Mouse (Mus musculus) limb, embryonic 10.5 days (tissue): ENCODE results near the gene Olfr522. TPM values are rescaled to one million over a fixed set of nuclear protein-coding genes. Genes with fewer than 3 reads are reported as not detected.
"Not testable (repeated sequence)": the region's sequence is repeated elsewhere in the genome, so short reads cannot be mapped to it uniquely, and the experiment has no call there.

Experiments used
- DNase-seq: peaks from one replicate; pipeline ENCODE4 v3.0.0-alpha.2; 2017; ENCODE audit warnings: low spot score
- H3K27ac ChIP-seq: fragments of 300-500 bp; sonication (generic); 2 replicates; pipeline ENCODE4 v1.5.1; 2016; ENCODE audit warnings: mild to moderate bottlenecking
- H3K27me3 ChIP-seq: fragments of 300-500 bp; sonication (generic); 2 replicates; pipeline ENCODE4 v1.6.1; 2016; ENCODE audit warnings: low read depth, mild to moderate bottlenecking; ENCODE audit not compliant: poor library complexity, severe bottlenecking
- H3K36me3 ChIP-seq: fragments of 300-500 bp; sonication (generic); 2 replicates; pipeline ENCODE4 v1.6.1; 2016; ENCODE audit warnings: mild to moderate bottlenecking, moderate library complexity
- H3K4me1 ChIP-seq: fragments of 300-500 bp; sonication (generic); 2 replicates; pipeline ENCODE4 v1.6.1; 2016
- H3K4me3 ChIP-seq: fragments of 300-500 bp; sonication (generic); 2 replicates; pipeline ENCODE4 v1.5.1; 2016; ENCODE audit warnings: mild to moderate bottlenecking, moderate library complexity
- H3K9me3 ChIP-seq: fragments of 300-500 bp; sonication (generic); replicated peaks from 2 replicates; pipeline ENCODE4 v1.6.1; 2016; ENCODE audit warnings: mild to moderate bottlenecking
- WGBS: fragments of 180-500 bp; shearing (Covaris S2); methylation state at CpG from one replicate; pipeline ENCODE4 v1.1.7; 2016; 5-methylcytosine and 5-hydroxymethylcytosine counted together
- polyA plus RNA-seq: library from polyadenylated mRNA; unstranded; fragments of >200 nt; fragmentation: Nextera tagmentation; extraction: Ambion mirVana; gene quantifications from 2 replicates; pipeline ENCODE4 v1.2.1, GENCODE M21; 2016

Olfr522 gene
- polyA plus RNA-seq, 1 experiment from 2014 or later: not detected

DNA sequence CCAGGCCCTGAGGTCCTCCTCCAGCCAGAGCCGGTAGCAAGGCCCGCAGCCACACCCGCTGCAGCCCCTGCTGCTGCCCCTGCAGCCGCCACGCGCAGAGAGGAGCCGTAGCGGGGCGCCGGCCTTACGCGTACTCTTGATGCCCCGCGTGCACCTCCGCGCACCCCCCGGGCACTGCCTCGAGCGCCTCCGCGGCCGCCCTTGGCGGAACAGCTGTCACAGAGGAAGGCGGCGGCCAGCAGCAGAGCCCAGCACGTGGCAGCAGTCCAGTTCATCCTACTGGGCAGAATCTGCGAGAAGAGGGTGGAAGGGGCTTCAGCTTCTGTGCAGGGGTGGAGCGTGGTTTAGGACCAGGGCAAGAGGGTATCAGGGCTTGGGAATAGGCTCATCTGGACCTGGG is 11.2 kb downstream of the Olfr522 start:
- peak; percentile 49 for DNase-seq
- H3K36me3 ChIP-seq: no peaks in the 10 kb centered on the region; the same call in 1 of the 2 replicates
- H3K27ac ChIP-seq: 0 out of 2 replicates have a peak overlapping the region, but pooled peaks have one; percentile 21
- no peaks in the 10 kb centered on the region for H3K9me3 ChIP-seq
- H3K4me1 ChIP-seq: peaks cover 14% of the 10 kb centered on the region
- 7% methylated on average over 28 of the region's 28 CpGs for WGBS
- peaks cover 70% of the 10 kb centered on the region for H3K27me3 ChIP-seq
- H3K4me3 ChIP-seq: peak overlapping the region; percentile 40

DNA sequence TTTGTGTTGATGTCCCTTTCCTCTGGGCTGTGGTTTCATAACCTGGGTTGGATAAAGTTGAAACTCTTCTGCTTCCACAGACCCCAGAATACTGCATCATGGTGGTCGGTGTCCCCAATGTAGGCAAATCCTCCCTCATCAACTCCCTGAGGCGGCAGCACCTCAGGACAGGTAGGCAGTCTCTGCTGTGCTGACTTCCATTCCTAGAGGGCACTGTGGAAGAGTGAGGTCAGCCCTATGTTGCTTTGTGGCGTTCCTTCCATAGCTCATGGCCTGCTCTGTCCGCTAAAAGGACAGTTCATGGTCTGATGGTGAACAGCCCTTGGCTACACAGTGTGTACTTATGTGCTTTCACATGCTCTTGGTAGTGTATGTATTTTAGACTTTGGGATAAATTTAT is 20.0 kb downstream of the Olfr522 start:
- no peaks in the 10 kb centered on the region for H3K4me1 ChIP-seq
- H3K4me3 ChIP-seq: no peak overlapping the region
- WGBS: 80% methylated on average over 4 of the region's 4 CpGs
- DNase-seq: no peak
- H3K27ac ChIP-seq: no peak overlapping the region
- no peaks in the 10 kb centered on the region for H3K9me3 ChIP-seq
- no peaks in the 10 kb centered on the region for H3K27me3 ChIP-seq
- peaks cover 3% of the 10 kb centered on the region; the same call in 1 of the 2 replicates for H3K36me3 ChIP-seq

DNA sequence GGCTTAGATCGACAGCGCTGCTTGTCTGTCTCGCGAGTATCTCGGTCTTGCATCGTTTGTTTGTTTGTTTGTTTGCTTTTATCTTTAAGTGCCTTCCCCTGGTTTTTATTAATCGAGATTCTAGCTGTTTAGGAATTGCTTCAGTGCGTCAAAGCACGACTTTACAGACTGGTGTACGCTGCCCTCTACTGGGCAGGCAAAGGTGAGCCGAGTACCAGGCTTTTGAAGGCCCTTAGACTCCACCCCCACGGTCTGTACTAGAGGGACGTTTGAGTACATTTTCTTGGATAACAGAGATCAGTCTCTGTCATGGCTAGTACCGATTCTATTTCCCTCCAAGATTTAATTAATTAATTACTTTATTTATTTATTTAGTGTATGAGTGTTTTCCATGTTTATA is 23.2 kb downstream of the Olfr522 start:
- DNase-seq: peak; percentile 55
- no peaks in the 10 kb centered on the region for H3K36me3 ChIP-seq
- H3K27me3 ChIP-seq: no peaks in the 10 kb centered on the region
- H3K27ac ChIP-seq: no peak overlapping the region
- H3K9me3 ChIP-seq: no peaks in the 10 kb centered on the region
- H3K4me3 ChIP-seq: no peak overlapping the region
- 6% methylated on average over 14 of the region's 14 CpGs for WGBS
- H3K4me1 ChIP-seq: peaks cover 6% of the 10 kb centered on the region

DNA sequence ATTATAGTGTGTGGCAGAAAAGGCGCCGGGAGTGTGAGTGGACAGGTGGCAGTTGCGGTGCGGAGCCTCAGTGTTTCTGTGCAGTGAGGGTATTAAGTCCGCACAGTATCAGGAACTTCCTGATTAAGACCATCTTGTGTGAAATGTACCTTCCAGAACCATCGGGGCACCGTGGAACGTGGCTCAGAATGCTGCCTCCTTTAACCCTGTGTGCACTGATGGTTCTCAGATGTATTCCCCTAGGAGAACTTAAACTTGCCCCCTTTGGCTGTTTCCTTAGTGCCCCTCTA is 26.6 kb downstream of the Olfr522 start:
- peak overlapping the region; percentile 93 for H3K27ac ChIP-seq
- WGBS: 1% methylated on average over 8 of the region's 8 CpGs

DNA sequence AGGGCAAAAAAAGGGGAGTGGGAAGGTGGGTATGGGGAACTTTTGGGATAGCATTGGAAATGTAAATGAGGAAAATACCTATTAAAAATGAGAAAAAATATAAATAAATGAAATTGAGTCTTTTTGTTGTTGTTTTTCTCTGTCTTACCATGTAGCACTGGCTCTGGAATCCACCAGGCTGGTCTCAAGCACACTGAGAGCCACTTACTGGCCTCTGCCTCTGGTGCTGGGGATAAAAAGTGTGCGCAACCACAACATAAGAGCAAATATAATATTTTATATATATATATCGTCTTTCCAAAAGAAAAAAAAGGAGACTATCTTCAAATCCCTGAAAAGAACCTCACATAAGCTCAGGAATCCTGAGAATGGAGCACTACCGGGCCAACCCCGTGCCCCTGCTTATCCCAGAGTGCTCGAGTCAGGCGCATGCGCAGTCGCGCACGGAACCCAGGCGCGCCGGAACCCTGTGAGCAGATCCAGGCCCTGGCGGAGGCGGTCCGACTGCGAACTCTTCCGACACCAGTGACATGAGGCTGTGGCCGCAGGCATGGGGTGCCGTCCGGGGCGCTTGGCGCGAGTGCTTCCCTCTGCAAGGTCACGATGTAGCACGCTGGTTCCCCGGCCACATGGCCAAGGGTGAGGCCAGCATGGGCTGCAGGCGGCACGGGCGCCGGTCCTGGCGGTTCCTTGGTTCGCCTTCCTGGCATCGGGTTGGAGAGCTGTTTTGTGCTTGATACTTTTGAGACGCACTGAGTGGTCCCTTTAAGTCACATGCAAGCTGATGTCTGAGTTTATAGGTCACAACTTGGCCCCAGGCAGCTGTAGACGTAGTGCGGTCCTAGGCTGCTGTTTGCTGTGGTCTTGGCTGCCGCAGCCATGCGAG is 27.2 kb downstream of the Olfr522 start, which contains the start of gene Mtg1:
Mtg1 (plus strand) TSS at position 430 of the 886 bp plus-strand sequence.
- peaks cover 6% of the 10 kb centered on the region for H3K4me1 ChIP-seq
- DNase-seq: peak; percentile 98
- no peaks in the 10 kb centered on the region for H3K27me3 ChIP-seq
- peak within 1 kb of the TSS; percentile 93 for H3K27ac ChIP-seq
- WGBS: 2% methylated on average over 39 of the region's 39 CpGs
- peaks cover 17% of the 10 kb centered on the region for H3K36me3 ChIP-seq
- H3K4me3 ChIP-seq: peak within 1 kb of the TSS; percentile 79
- no peaks in the 10 kb centered on the region for H3K9me3 ChIP-seq

More for the DNA sequence above, 26.6 kb downstream of the Olfr522 start:
- H3K36me3 ChIP-seq: peaks cover 16% of the 10 kb centered on the region
- peaks cover 6% of the 10 kb centered on the region for H3K4me1 ChIP-seq
- H3K27me3 ChIP-seq: no peaks in the 10 kb centered on the region
- no peak for DNase-seq
- no peaks in the 10 kb centered on the region for H3K9me3 ChIP-seq
- H3K4me3 ChIP-seq: peak overlapping the region; percentile 79

DNA sequence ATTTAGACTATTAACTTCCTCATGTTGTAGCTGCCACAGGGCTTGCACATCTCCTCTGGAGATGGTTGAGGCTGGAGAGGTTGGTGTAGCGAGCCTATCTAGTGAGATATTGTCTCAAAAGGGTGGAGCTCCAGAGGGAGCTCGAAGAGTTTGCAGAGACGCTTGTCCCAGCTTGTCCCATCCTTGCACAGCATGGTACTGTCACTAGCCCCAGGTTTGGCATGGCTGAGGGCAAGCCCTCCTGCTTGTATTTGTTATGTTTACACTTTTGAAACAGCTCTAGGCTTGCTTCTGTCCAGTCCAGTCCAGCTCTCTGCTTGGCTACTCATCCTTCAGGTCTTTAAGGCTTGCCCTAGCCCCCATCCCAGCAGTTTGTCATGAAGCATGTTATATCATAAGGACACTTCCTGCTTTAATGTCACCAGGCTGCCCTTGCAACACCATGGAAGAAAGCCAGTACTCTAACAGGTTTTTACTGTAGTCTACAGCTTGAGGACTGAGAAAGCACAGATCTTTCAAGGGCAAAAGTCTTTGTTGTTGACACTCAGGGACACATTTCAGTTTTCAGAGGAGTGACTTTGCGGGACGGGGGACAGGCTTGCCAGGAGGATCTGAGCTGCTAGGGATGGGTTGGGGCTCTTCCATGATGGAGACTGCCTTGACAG is 29.3 kb downstream of the Olfr522 start:
- Histone ChIP-seq H3K27me3 (no peaks in the 10 kb centered on the region), H3K9me3 (no peaks in the 10 kb centered on the region), H3K36me3 (peaks cover 34% of the 10 kb centered on the region), H3K4me3 (no peak overlapping the region), H3K27ac (no peak overlapping the region), H3K4me1 (peaks cover 6% of the 10 kb centered on the region)
- WGBS: 93% methylated on average over 5 of the region's 5 CpGs
- no peak for DNase-seq

DNA sequence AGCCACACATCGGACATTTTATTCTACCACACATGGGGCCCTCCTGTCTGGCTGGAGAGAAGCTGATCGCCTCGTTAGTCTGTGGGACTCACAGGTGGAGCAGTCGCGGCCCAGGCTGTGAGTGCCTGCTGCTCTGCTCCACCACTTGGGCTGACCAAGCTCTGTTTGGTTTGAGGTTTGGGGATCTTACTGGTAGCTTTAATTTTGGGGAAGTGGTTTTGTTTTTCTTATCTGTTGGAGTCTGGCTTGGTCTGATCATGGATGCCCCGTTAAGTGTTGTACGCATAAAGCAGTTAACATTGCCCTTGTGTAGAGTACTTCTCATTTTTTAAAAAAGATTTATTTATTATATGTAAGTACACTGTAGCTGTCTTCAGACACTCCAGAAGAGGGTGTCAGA is 30.5 kb downstream of the Olfr522 start:
- H3K27me3 ChIP-seq, H3K27ac ChIP-seq, DNase-seq, H3K9me3 ChIP-seq, H3K4me1 ChIP-seq, H3K4me3 ChIP-seq: not testable (repeated sequence)
- 95% methylated on average over 7 of the region's 7 CpGs for WGBS
- H3K36me3 ChIP-seq: peaks cover 46% of the 10 kb centered on the region

DNA sequence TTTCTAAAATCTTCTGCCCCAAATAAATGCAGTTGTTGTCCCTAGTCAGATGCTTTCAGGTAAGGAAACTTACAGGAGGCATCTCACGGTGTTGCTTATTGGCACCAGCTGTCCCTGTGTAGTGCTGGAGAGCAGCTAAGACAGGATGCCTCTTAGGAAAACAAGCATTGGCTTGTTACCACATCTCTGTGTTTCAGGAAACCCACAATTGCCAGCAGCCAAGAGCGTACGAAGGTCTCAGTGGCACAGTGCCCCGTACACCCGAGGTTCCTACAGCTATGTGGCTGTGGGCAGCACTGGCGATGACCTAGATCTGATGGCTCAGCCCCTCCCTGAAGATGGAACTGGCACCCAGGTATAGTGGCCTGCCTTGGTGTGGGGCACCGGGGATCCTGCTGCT is 32.4 kb downstream of the Olfr522 start:
- not testable (repeated sequence) for H3K4me3 ChIP-seq, DNase-seq, H3K27me3 ChIP-seq, H3K27ac ChIP-seq, H3K9me3 ChIP-seq, H3K4me1 ChIP-seq
- 94% methylated on average over 7 of the region's 7 CpGs for WGBS
- peaks cover 46% of the 10 kb centered on the region for H3K36me3 ChIP-seq

DNA sequence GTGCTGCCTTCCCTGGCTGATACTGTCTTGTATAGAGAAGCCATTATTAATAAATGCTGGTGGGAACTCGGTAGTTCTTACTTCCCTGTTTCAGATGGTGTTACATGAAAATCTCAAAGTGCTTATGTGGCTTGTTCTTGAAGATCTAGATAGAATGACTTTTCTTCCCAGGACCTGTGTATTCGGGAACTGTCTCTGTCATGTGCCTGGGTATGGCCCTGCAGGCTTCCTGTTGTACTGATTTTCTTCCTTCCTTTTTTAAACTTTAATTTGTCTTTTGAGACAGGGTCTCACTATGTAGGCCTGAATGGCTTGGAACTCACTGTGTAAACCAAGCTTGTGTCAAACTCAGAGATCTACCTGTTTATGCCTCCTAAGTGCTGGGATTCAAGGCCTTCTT is 36.7 kb downstream of the Olfr522 start:
- Histone ChIP-seq H3K27ac (no peak overlapping the region), H3K4me3 (no peak overlapping the region), H3K4me1 (peaks cover 16% of the 10 kb centered on the region), H3K36me3 (peaks cover 31% of the 10 kb centered on the region), H3K27me3 (no peaks in the 10 kb centered on the region), H3K9me3 (no peaks in the 10 kb centered on the region)
- WGBS: 84% methylated on average over 2 of the region's 2 CpGs
- DNase-seq: no peak

DNA sequence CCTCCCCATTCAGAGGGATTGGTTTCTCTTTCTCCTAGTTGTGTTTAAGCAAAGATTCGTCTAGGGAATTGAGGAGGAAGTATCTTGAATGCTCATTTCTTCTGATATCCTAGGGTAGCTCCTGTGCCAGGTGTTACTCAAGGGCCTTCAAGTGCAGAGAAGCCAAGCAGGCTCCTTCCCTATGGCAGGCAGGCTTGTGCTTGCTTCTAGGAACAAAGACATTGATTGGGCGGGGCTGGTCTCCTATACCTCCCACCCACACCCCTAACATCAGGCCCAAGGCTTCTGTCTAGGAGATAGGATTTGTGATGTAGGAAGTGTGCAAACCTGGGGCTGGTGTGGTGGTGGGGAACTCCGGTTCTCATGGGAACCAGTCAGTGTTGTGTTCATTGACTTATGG is 37.6 kb downstream of the Olfr522 start:
- Histone ChIP-seq H3K4me3 (0 out of 2 replicates have a peak overlapping the region, but pooled peaks have one; percentile 6), H3K36me3 (peaks cover 26% of the 10 kb centered on the region), H3K4me1 (peaks cover 16% of the 10 kb centered on the region), H3K9me3 (no peaks in the 10 kb centered on the region), H3K27me3 (no peaks in the 10 kb centered on the region), H3K27ac (no peak overlapping the region)
- DNase-seq: no peak
- WGBS: 86% methylated on average over 3 of the region's 3 CpGs

DNA sequence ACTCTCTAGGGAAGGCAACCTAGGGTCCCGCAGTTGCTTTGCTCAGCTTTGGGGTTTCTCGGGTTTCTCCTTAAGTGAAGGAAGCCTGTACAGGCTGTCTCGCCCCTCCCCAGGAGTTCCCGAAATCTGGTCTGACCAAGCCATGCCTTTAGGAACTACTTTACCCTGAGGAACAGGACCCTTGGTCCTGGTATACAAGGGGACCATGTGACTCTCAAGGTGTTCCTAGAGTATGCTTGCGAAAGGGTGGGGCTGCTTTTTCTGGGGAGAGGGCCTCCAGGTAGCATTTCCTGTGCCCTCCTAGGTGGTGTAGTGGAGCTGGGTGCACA is 38.6 kb downstream of the Olfr522 start:
- WGBS: 3% methylated on average over 5 of the region's 5 CpGs
- H3K27me3 ChIP-seq: no peaks in the 10 kb centered on the region
- H3K4me1 ChIP-seq: peaks cover 16% of the 10 kb centered on the region
- H3K36me3 ChIP-seq: peaks cover 20% of the 10 kb centered on the region
- H3K4me3 ChIP-seq: peak overlapping the region; percentile 68
- no peak for DNase-seq
- no peaks in the 10 kb centered on the region for H3K9me3 ChIP-seq
- peak overlapping the region; percentile 90 for H3K27ac ChIP-seq

DNA sequence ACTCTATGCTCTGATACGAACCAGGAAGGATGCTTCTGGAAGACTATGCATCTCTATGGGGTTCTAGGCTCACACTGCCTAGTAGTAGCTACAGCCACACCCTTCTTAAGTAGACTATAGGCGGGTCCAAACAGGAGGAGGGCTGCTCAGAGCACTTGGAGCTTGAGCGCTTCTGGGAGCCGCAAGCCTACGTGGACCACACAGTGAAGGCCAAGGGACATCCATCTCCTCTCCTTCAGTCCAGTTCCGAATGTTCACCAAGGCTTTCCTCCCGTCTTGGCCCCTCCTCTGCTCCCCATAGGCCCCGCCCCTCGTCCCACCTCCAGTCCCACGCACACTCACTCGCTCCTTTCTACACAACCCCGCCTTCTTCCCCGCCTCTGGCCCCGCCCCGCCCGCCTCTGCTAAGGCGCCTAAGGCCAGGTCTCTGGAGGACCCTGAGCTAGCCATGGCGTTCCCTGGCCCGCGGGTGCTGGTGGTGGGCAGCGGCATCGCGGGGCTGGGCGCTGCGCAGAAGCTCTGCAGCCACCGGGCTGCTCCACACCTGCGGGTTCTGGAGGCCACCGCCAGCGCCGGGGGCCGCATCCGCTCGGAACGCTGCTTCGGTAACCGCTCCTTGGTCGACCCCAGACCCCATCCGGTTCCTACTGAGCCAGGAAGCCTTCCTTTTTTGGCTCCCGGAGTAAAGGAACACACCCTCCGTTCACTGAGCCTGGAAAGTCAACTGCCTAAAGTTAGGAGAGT is 39.1 kb downstream of the Olfr522 start:
- 1% methylated on average over 40 of the region's 40 CpGs for WGBS
- DNase-seq: peak; percentile 94
- Histone ChIP-seq H3K4me1 (peaks cover 16% of the 10 kb centered on the region), H3K27me3 (no peaks in the 10 kb centered on the region), H3K9me3 (no peaks in the 10 kb centered on the region), H3K4me3 (peak overlapping the region; percentile 68), H3K36me3 (peaks cover 14% of the 10 kb centered on the region), H3K27ac (peak overlapping the region; percentile 90)

DNA sequence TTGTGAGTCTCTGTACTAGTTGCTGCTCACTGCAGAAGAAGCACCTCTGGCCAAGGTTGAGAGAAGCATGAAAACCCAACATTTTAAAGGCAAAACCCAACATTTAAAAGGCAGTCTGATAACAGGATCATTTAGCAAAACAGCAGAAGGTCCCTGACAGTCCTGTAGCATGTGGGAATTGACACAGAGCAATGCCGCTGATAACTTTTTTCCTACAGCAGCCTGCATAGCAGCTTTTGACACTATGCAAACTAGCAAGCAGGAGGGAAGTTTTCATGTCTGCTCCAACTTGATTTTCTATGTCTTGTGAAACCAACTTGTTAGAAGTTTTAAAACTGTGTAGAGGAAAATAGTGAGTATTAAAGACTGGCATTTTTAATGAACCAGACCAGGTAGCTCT is 40.2 kb downstream of the Olfr522 start:
- 100% methylated on average over 1 of the region's 1 CpGs for WGBS
- no peak for DNase-seq
- H3K9me3 ChIP-seq: no peaks in the 10 kb centered on the region
- H3K4me1 ChIP-seq: peaks cover 16% of the 10 kb centered on the region
- H3K4me3 ChIP-seq: no peak overlapping the region
- H3K27me3 ChIP-seq: no peaks in the 10 kb centered on the region
- peaks cover 4% of the 10 kb centered on the region; the same call in 1 of the 2 replicates for H3K36me3 ChIP-seq
- H3K27ac ChIP-seq: no peak overlapping the region
